Mouse (Mus musculus): Measurements from ENCODE around the gene Hist1h1d. TPM values are rescaled to one million over a fixed set of nuclear protein-coding genes. Genes with fewer than 3 reads are reported as not detected.

Hist1h1d gene
- 10 to 100 TPM in 1 of 2 experiments, 1 to 10 TPM in 1; 7.2 to 15.8 TPM for total RNA-seq (2023)

DNA sequence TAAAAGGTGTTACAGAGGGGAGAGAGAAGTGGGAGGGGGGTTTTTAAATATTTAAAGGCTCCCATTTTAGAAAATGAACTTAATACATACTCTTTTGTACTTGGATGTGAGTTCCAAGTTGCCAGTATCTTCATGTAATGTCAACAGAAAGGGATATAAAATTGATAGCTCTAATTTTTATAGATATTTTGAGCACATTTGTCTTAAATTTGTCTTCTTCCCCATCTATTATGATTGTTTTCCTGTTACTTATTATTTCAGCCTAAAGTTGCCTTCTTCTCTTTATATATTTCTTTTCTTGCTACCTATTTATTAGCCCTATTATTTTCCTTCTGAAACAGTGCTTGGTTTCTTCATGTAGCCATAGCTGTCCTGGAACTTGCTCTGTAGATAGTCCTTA lies at the start of gene Hist1h1d:
Hist1h1d (plus strand) TSS at position 301 of the 400 bp plus-strand sequence.

DNA sequence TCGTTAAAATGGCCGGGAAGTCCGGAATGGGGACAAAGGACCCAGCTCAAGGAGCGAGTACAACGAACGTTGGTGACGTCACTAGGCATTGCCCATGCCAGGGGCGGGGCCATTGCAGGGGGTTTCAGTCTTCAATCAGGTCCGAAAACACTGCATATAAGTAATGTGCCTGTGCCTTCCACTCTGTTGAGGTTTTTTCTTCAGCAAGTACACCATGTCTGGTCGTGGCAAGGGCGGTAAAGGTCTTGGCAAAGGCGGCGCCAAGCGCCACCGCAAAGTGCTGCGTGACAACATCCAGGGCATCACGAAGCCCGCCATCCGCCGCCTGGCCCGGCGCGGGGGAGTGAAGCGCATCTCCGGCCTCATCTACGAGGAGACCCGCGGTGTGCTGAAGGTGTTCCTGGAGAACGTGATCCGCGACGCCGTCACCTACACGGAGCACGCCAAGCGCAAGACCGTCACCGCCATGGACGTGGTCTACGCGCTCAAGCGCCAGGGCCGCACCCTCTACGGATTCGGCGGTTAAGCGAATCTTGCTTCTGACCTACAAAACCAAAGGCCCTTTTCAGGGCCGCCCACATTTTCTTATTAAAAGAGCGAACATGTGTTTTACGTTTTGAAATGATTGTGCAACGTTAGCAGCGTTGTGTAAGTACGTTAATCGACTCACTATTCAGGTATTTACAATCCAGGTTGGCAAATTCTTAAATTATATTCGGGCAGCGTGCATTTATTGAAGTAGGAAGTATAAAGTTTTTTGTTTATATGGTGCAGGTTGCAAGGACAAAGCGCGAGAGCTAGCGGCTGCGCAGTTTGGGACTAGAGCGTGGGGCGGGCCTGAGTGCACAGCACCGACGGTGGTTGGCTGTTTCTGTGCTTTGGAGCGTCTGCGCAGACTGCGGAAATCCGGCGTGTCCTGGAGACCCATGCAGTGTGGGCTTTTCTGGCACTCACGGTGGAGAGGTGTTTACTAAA lies 21.9 kb upstream of the Hist1h1d start, which contains the start of gene Hist1h4h:
Hist1h4h (plus strand) TSS at position 150 of the 975 bp plus-strand sequence.

DNA sequence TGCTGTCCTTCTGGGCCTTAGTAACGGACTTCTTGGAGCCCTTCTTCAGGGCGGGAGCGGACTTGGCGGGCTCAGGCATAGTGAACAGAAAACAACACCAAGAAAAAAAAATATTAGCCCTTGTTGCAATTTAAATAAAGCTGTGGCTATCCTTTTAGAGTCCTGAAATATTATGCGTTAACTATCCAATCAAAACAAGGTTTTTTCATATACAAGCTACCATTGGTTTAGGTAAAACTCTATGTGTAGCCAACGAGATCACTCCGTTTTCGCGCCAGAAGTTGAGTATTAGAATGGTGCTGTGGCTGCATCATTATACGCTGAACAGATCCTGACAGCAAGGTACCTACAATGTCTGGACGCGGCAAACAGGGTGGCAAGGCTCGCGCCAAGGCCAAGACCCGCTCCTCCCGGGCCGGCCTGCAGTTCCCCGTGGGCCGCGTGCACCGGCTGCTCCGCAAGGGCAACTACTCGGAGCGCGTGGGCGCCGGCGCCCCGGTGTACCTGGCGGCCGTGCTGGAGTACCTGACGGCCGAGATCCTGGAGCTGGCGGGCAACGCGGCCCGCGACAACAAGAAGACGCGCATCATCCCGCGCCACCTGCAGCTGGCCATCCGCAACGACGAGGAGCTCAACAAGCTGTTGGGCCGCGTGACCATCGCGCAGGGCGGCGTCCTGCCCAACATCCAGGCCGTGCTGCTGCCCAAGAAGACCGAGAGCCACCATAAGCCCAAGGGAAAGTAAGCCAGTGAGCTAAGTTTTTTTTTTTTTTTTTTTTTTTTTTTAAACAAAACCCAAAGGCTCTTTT lies 19.3 kb upstream of the Hist1h1d start, which contains the start of gene Hist1h2af:
Hist1h2af (plus strand) TSS at position 347 of the 808 bp plus-strand sequence.

DNA sequence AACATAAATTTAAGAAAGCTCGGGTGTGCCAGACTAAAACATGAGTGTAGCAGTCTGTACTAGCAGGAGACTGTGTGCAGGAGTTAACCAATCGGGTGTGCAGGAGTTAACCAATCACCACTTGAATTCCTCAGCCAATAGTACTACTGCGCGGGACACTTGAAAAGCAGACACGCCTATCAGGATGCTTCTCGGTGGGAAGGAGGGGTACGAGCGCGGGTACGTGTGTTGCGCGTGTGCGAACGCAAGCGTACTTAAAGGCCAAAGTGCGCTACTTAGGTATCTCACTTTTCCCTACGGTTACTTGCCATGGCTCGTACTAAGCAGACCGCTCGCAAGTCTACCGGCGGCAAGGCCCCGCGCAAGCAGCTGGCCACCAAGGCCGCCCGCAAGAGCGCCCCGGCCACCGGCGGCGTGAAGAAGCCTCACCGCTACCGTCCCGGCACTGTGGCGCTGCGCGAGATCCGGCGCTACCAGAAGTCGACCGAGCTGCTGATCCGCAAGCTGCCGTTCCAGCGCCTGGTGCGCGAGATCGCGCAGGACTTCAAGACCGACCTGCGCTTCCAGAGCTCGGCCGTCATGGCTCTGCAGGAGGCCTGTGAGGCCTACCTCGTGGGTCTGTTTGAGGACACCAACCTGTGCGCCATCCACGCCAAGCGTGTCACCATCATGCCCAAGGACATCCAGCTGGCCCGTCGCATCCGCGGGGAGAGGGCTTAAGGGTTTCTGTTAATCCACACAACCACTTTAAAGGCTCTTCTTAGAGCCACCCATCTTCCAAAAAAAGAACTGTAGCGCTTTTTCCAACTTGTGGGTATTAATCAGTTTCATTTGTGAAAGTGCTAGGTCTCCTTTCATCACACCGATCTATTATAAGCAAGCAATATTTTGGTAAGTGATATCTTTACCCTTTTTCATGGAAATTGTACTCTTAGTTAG lies 17.7 kb upstream of the Hist1h1d start, which contains the start of gene Hist1h3g:
Hist1h3g (plus strand) TSS at position 286 of the 939 bp plus-strand sequence.

DNA sequence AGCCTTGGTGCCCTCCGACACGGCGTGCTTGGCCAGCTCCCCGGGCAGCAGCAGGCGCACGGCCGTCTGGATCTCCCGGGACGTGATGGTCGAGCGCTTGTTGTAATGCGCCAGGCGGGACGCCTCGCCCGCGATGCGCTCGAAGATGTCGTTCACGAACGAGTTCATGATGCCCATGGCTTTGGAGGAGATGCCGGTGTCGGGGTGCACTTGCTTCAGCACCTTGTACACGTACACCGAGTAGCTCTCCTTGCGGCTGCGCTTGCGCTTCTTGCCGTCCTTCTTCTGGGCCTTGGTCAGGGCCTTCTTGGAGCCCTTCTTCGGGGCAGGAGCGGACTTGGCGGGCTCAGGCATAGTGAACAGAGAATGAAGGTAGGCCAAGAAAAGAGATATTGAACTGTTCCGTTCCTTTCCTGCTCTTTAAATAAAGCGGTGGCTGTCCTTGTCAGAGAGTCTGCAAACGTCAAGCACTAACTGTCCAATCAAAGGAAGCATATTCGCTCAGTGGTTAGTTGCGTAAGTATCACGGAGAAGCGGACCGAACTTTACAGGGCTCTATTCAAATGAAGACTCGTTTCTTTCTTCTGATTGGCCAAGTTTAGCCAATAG lies 10.0 kb upstream of the Hist1h1d start, which contains the start of gene Hist1h2bh:
Hist1h2bh (minus strand) TSS at position 394 of the 609 bp plus-strand sequence.

DNA sequence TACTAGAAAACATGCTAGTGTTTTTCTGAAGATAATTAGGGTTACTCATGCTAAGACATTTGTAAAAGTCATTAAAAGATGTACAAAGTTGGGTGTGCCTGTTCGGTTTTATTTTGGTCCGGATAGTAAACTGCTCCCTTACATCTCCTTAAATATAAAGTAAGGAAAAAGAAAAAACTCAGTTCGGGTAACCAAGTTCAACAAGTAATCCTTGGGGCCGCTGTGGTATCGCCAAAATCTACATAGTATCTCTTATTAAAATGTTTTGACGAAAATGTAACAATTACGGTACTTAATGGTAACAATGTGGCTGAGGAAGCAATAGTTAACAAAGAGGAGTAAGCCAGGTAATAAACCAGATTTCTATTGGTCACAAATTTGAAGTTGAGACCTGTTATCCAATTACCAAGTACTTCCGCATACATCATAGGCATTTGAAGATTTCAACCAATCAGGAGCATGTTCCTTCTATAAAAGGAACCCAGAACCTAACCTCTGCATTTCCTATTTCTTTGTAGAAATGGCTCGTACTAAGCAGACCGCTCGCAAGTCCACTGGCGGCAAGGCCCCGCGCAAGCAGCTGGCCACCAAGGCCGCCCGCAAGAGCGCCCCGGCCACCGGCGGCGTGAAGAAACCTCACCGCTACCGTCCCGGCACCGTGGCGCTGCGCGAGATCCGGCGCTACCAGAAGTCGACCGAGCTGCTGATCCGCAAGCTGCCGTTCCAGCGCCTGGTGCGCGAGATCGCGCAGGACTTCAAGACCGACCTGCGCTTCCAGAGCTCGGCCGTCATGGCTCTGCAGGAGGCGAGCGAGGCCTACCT lies 8.9 kb upstream of the Hist1h1d start, which contains the start of gene Hist1h3f:
Hist1h3f (plus strand) TSS at position 88 of the 822 bp plus-strand sequence.

DNA sequence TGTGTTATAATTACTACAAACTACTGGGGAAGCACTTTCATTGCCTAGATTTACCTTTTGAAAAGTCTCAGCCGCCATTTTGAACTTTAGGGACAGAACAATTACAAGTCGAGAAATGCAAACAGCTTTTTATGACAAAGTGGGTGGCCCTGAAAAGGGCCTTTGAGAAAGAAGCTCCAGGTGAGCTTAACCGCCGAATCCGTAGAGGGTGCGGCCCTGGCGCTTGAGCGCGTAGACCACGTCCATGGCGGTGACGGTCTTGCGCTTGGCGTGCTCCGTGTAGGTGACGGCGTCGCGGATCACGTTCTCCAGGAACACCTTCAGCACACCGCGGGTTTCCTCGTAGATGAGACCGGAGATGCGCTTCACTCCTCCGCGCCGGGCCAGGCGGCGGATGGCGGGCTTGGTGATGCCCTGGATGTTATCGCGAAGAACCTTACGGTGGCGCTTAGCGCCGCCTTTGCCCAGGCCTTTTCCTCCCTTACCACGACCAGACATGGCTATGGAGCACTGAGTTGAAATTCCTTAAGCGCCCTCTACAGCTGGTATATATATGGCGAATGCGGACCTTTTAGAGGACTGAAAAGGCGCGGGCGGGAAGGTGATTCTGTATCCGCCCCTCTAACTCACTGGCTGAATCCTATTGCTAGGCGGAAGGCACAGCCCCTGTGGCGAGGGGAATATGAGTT lies 1.8 kb upstream of the Hist1h1d start, which contains the start of gene Hist1h4f:
Hist1h4f (minus strand) TSS at position 503 of the 689 bp plus-strand sequence.

DNA sequence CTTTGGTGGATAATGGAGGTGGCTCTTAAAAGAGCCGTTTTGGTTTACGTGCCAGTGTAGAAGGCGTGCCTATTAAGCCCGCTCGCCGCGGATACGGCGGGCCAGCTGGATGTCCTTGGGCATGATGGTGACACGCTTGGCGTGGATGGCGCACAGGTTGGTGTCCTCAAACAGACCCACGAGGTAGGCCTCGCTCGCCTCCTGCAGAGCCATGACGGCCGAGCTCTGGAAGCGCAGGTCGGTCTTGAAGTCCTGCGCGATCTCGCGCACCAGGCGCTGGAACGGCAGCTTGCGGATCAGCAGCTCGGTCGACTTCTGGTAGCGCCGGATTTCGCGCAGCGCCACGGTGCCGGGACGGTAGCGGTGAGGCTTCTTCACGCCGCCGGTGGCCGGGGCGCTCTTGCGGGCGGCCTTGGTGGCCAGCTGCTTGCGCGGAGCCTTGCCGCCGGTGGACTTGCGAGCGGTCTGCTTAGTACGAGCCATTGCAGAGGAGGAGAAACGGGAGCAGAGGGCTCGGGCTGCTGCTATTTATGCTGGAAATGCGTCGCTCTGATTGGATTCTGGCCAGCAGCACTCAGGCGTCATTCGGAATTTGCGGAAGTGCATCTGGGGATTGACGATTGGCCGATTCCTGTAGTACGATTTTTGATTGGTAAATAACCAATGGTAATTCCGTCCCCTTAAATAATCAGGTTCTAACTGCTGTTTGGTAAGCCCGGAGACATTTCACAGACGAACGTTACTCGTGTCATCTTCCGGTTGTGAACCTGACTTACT lies 9.0 kb downstream of the Hist1h1d start, which contains the start of gene Hist1h3e:
Hist1h3e (minus strand) TSS at position 487 of the 777 bp plus-strand sequence.

DNA sequence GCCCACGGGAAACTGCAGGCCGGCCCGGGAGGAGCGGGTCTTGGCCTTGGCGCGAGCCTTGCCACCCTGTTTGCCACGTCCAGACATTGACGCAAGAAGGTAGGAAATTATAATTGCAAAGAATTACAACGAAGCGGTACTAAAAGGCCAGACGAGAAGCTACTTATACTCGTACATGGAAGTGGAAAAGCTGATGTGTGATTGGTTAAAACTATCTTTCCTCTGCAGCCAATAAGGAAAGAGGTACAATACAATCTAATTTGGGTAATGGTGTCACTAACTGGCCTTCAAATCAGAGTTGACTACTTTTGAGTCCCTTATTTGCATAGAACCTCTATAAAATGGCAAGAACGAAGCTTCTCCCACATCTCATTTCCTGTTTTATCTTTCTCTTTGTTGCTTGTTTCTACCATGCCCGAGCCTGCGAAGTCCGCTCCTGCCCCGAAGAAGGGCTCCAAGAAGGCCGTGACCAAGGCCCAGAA lies 18.0 kb downstream of the Hist1h1d start, which contains the start of the genes Hist1h2ae and Hist1h2bg:
Hist1h2ae (minus strand) TSS at position 199 of the 482 bp plus-strand sequence.
Hist1h2bg (plus strand) TSS at position 375 of the 482 bp plus-strand sequence.

DNA sequence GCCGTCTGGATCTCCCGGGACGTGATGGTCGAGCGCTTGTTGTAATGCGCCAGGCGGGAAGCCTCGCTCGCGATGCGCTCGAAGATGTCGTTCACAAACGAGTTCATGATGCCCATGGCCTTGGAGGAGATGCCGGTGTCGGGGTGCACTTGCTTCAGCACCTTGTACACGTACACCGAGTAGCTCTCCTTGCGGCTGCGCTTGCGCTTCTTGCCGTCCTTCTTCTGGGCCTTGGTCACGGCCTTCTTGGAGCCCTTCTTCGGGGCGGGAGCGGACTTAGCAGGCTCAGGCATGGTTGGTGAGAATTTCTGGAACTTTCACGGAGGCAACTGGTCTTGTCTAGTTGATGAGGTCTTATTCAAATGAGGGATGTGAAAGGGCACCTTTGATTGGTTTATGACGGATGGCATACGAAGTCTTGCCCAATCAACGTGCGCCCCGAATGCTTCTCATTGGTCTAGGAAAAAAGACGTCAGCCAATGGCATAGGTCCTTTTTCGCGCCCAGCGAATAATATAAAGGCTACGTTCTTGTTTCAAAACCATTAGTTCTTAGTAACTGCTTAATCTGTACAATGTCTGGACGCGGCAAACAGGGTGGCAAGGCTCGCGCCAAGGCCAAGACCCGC lies 20.9 kb downstream of the Hist1h1d start, which contains the start of the genes Hist1h2bf and Hist1h2ad:
Hist1h2bf (minus strand) TSS at position 299 of the 627 bp plus-strand sequence.
Hist1h2ad (plus strand) TSS at position 484 of the 627 bp plus-strand sequence.

DNA sequence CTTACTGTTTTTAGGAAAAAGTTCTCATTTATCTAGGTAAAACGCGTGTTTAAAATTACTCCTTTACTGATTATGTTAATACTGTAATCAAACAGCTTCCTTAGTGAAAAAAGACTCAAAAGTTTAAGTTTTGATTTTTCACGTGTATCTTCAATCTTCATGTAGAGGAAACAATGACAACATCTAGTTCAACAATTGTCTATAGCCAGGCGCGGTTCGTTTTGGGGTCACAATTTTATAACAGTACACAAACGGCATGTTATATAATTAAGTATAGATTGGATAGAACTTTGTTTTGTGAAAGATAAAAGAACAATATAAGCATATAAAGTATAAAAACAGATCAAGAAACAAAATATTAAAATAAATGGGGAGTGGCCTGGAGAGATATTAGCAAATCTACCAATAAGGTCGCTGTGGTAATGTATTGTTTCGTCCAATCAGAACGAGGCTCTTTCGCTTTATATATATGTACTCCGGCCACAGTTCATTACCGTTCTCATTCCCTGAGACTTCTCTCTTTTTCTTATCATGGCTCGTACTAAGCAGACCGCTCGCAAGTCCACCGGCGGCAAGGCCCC lies 22.3 kb downstream of the Hist1h1d start, which contains the start of gene Hist1h3d:
Hist1h3d (plus strand) TSS at position 493 of the 581 bp plus-strand sequence.

DNA sequence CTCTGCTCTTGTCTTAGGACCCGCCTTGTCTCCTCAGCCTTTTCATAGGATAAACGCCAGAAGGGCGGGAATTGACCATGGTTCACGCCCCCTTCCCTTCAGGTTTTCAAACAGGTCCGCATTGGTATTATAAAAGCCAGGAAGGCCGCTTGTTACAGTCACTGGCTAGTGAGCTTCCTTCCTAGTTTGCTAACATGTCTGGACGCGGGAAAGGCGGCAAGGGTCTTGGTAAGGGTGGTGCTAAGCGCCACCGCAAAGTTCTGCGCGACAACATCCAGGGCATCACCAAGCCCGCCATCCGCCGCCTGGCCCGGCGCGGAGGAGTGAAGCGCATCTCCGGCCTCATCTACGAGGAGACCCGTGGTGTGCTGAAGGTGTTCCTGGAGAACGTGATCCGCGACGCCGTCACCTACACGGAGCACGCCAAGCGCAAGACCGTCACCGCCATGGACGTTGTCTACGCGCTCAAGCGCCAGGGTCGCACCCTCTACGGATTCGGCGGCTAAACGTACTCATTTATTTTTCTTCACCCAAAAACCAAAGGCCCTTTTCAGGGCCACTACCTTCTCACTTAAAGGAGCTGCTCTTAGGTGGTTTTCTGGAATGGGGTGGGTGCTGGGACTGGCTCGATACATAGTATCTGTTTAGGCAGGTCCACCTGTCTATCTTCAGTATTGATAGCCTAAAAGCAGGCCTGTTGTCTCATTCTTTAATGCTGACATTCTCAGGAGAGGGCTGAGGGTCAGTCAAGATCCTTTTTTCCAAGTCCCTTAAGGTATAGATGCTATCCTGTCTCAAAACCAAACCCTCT lies 28.6 kb downstream of the Hist1h1d start, which contains the start of gene Hist1h4d:
Hist1h4d (plus strand) TSS at position 191 of the 811 bp plus-strand sequence.

All from T-cell, adult 66 days (primary cell).